In genomic region chr6:135441126-135441871, GRCm38 (mm10) we compare ENCODE assay signal across 10 mouse cellular contexts.
DNase-seq lines count a peak whose midpoint lies in the region; ATAC-seq and TF ChIP-seq lines count a peak whose summit lies in the region.
"Had no signal": no experiment of that assay in that cellular context is flagged by ENCODE, and none has a peak within 500 bp of the region (broad histone marks: within the 10 kb centered on the region; RNA-seq: fewer than 3 reads in every experiment).

No protein-coding gene starts in this region.

- peaks cover 18% of the 10 kb centered on the region for H3K4me1 ChIP-seq in hindbrain, embryonic 13.5 days (replicated peaks)
- 0 out of 2 replicates have a peak, but pooled peaks cover 2% of the 10 kb centered on the region for H3K4me1 ChIP-seq in thymus, adult 2 months (replicated peaks; ENCODE audit: control insufficient read depth, insufficient read depth, low read length)
- no peaks in the 10 kb centered on the region for H3K4me1 ChIP-seq in kidney, adult 2 months (ENCODE audit: control insufficient read depth, insufficient read depth, low read length)

- no peak for TF ChIP-seq CTCF in thymus, adult 2 months (IDR thresholded peaks at IDR 0.05; ENCODE audit: borderline replicate concordance, control insufficient read depth, extremely low read depth, insufficient read depth, low read length, poor library complexity)
- no peak for TF ChIP-seq CTCF in kidney, adult 2 months (conservative IDR thresholded peaks at IDR 0.05; ENCODE audit: insufficient read depth, insufficient read length, low read depth, low read length)

- H3K27ac ChIP-seq in hindbrain, embryonic 13.5 days: peak overlapping the region; percentile 62
- H3K27ac ChIP-seq in thymus, adult 2 months (ENCODE audit: control insufficient read depth, insufficient read depth, low read length): no peak overlapping the region
- H3K27ac ChIP-seq in kidney, adult 2 months (ENCODE audit: insufficient read depth, low read depth, low read length): no peak overlapping the region
- H3K27ac ChIP-seq: embryonic facial prominence, embryonic 15.5 days; liver, embryonic 14.5 days had no signal

- H3K27me3 ChIP-seq in hindbrain, embryonic 13.5 days: no peaks in the 10 kb centered on the region; the same call in 1 of the 2 replicates
- H3K27me3 ChIP-seq in thymus, adult 2 months (ENCODE audit: control insufficient read depth, insufficient read depth, low read length): no peaks in the 10 kb centered on the region
- no peaks in the 10 kb centered on the region for H3K27me3 ChIP-seq in kidney, adult 2 months (replicated peaks; ENCODE audit: control insufficient read depth, insufficient read depth, low read length)
- H3K27me3 ChIP-seq: embryonic facial prominence, embryonic 15.5 days had no signal

- 52% methylated on average over 11 of the region's 11 CpGs for WGBS in hindbrain, embryonic 13.5 days
- WGBS in thymus, adult 2 months: 92% methylated on average over 11 of the region's 11 CpGs
- WGBS in kidney, adult 2 months: 67% methylated on average over 11 of the region's 11 CpGs

- intact Hi-C loops in left cerebral cortex, postnatal 25 days (cut with DNase I): loop anchor here (1.0 to 10.0 kb wide), 7 partner anchors 86 to 911 kb away; partner anchors contain the start of gene Grin2b

- H3K4me3 ChIP-seq in hindbrain, embryonic 13.5 days: no peak overlapping the region
- no peak overlapping the region for H3K4me3 ChIP-seq in thymus, adult 2 months (ENCODE audit: control insufficient read depth, insufficient read depth, low read length)
- no peak overlapping the region for H3K4me3 ChIP-seq in kidney, adult 2 months (ENCODE audit: insufficient read depth, low read depth, low read length)
- H3K4me3 ChIP-seq: embryonic facial prominence, embryonic 15.5 days had no signal

- H3K9ac ChIP-seq in hindbrain, embryonic 13.5 days: no peak overlapping the region
- H3K9ac ChIP-seq: embryonic facial prominence, embryonic 15.5 days; liver, embryonic 14.5 days had no signal

- no peaks in the 10 kb centered on the region for H3K36me3 ChIP-seq in hindbrain, embryonic 13.5 days
- H3K36me3 ChIP-seq in thymus, adult 2 months (ENCODE audit: control insufficient read depth, insufficient read depth, low read length): no peaks in the 10 kb centered on the region
- no peaks in the 10 kb centered on the region for H3K36me3 ChIP-seq in kidney, adult 2 months (ENCODE audit: control insufficient read depth, insufficient read depth, low read length)
- H3K36me3 ChIP-seq: embryonic facial prominence, embryonic 15.5 days had no signal

- H3K4me2 ChIP-seq in hindbrain, embryonic 13.5 days: 0 out of 2 replicates have a peak overlapping the region, but pooled peaks have one; percentile 13
- H3K4me2 ChIP-seq: embryonic facial prominence, embryonic 15.5 days had no signal

- H3K9me3 ChIP-seq in hindbrain, embryonic 13.5 days: peaks cover 9% of the 10 kb centered on the region
- H3K9me3 ChIP-seq: embryonic facial prominence, embryonic 15.5 days had no signal

- no peak for TF ChIP-seq POLR2A in thymus, adult 2 months (IDR thresholded peaks at IDR 0.05; ENCODE audit: control insufficient read depth, extremely low read depth, insufficient read depth, low read length, poor library complexity)
- no peak for TF ChIP-seq POLR2A in kidney, adult 2 months (IDR thresholded peaks at IDR 0.05; ENCODE audit: low read depth, low read length)

- DNase-seq in cerebellum, postnatal 10 days: peak; percentile 88 to 91
- no peak for DNase-seq in cerebellum, adult 9-10 months
- DNase-seq in left cerebral cortex, postnatal 25 days (ENCODE audit: low spot score in 2 of 2): peak; percentile 60 to 88
- DNase-seq in right cerebral cortex, postnatal 10 days (ENCODE audit: low spot score in 2 of 2): peak; percentile 80 to 86
- no peak for DNase-seq in thymus, adult 2 months
- no peak for DNase-seq in kidney, adult 2 months
- DNase-seq in lung, postnatal 10 days: no peak

- ATAC-seq in hindbrain, embryonic 13.5 days (ENCODE audit: low FRiP score): peak; percentile 26; the same call in 1 of the 2 replicates

Comparison
In these comparisons a context has a peak if more than half of its experiments do, and no peak if none do; other contexts are left out.
1. DNase-seq: peak in cerebellum, postnatal 10 days (2 of 2), left cerebral cortex, postnatal 25 days (2 of 2) and right cerebral cortex, postnatal 10 days (2 of 2); none in cerebellum, adult 9-10 months (single experiment), thymus, adult 2 months (single experiment), kidney, adult 2 months (single experiment) and lung, postnatal 10 days (single experiment).